Mouse (Mus musculus) liver, embryonic 13.5 days (tissue): Measurements from ENCODE around the gene Olfr344. TPM values are rescaled to one million over a fixed set of nuclear protein-coding genes. Genes with fewer than 3 reads are reported as not detected.

Source experiments
- ATAC-seq: fragments of 200-750 bp; cut with Nextera tagmentation; 2 replicates; pipeline ENCODE4 v1.8.0; 2017; ENCODE audit warnings: low read depth, mild to moderate bottlenecking, moderate number of reproducible peaks, moderate library complexity
- DNase-seq: peaks from one replicate; pipeline ENCODE4 v3.0.0; 2022
- H3K27ac ChIP-seq: fragments of 300-500 bp; sonication (generic); 2 replicates; pipeline ENCODE4 v1.5.1; 2015; ENCODE audit warnings: moderate library complexity, mild to moderate bottlenecking, inconsistent platforms
- H3K27me3 ChIP-seq: fragments of 300-500 bp; sonication (generic); 2 replicates; pipeline ENCODE4 v1.6.1; 2015; ENCODE audit warnings: mild to moderate bottlenecking, inconsistent platforms
- H3K36me3 ChIP-seq: fragments of 300-500 bp; sonication (generic); 2 replicates; pipeline ENCODE4 v1.6.1; 2015; ENCODE audit warnings: mild to moderate bottlenecking, inconsistent platforms
- H3K4me1 ChIP-seq: fragments of 300-500 bp; sonication (generic); replicated peaks from 2 replicates; pipeline ENCODE4 v1.6.1; 2015; ENCODE audit warnings: inconsistent platforms
- H3K4me2 ChIP-seq: fragments of 300-500 bp; sonication (generic); 2 replicates; pipeline ENCODE4 v1.6.1; 2015; ENCODE audit warnings: inconsistent platforms, mild to moderate bottlenecking, moderate library complexity
- H3K4me3 ChIP-seq: fragments of 300-500 bp; sonication (generic); replicated peaks from 2 replicates; pipeline ENCODE4 v1.5.1; 2015; ENCODE audit warnings: mild to moderate bottlenecking, inconsistent platforms
- H3K9ac ChIP-seq: fragments of 300-500 bp; sonication (generic); 2 replicates; pipeline ENCODE4 v1.6.1; 2015; ENCODE audit warnings: mild to moderate bottlenecking, inconsistent platforms
- H3K9me3 ChIP-seq: fragments of 300-500 bp; sonication (generic); replicated peaks from 2 replicates; pipeline ENCODE4 v1.6.1; 2016; ENCODE audit warnings: inconsistent platforms
- WGBS: fragments of 180-500 bp; shearing (Covaris S2); methylation state at CpG from one replicate; pipeline ENCODE4 v1.1.7; 2015; ENCODE audit not compliant: insufficient replicate concordance; 5-methylcytosine and 5-hydroxymethylcytosine counted together
- polyA plus RNA-seq: library from polyadenylated mRNA; unstranded; fragments of >200 nt; fragmentation: Nextera tagmentation; extraction: Ambion mirVana; gene quantifications from 2 replicates; pipeline ENCODE4 v1.2.1, GENCODE M21; 2015

Olfr344 gene
- polyA plus RNA-seq: not detected in 2 replicates

GRCm38 (mm10) chr2:36566362-36566761 lies at the start of gene Olfr344:
Gene Olfr344, plus strand, starts transcription at chr2:36566662.
- Histone ChIP-seq H3K4me3 (no peak within 1 kb of the TSS), H3K36me3 (no peaks in the 10 kb centered on the region), H3K4me2 (no peak within 1 kb of the TSS), H3K27me3 (no peaks in the 10 kb centered on the region), H3K9ac (no peak within 1 kb of the TSS), H3K9me3 (no peaks in the 10 kb centered on the region), H3K27ac (no peak within 1 kb of the TSS), H3K4me1 (no peaks in the 10 kb centered on the region)
- 56% methylated on average over 1 of the region's 1 CpGs for WGBS
- DNase-seq (no peak), ATAC-seq (no peak)

GRCm38 (mm10) chr2:36524698-36525097 lies 41.8 kb upstream of the Olfr344 start, which contains the start of gene Olfr342:
Gene Olfr342, plus strand, starts transcription at chr2:36524998.
- Histone ChIP-seq H3K9ac (no peak within 1 kb of the TSS), H3K4me1 (no peaks in the 10 kb centered on the region), H3K9me3 (no peaks in the 10 kb centered on the region), H3K27ac (no peak within 1 kb of the TSS), H3K27me3 (no peaks in the 10 kb centered on the region), H3K4me2 (no peak within 1 kb of the TSS), H3K36me3 (no peaks in the 10 kb centered on the region), H3K4me3 (no peak within 1 kb of the TSS)
- 32% methylated on average over 3 of the region's 3 CpGs for WGBS
- no peak for DNase-seq
- ATAC-seq: no peak

GRCm38 (mm10) chr2:36565156-36565555 lies 1.3 kb upstream of the Olfr344 start:
- no peak overlapping the region for H3K9ac ChIP-seq
- no peaks in the 10 kb centered on the region for H3K4me1 ChIP-seq
- H3K4me2 ChIP-seq: no peak overlapping the region
- no peaks in the 10 kb centered on the region for H3K36me3 ChIP-seq
- ATAC-seq (no peak), DNase-seq (no peak)
- H3K27me3 ChIP-seq: no peaks in the 10 kb centered on the region
- no peaks in the 10 kb centered on the region for H3K9me3 ChIP-seq
- no peak overlapping the region for H3K27ac ChIP-seq
- H3K4me3 ChIP-seq: no peak overlapping the region

- H3K9ac ChIP-seq: no peak overlapping the region
- H3K9me3 ChIP-seq: no peaks in the 10 kb centered on the region
- no peaks in the 10 kb centered on the region for H3K36me3 ChIP-seq
- DNase-seq: no peak
- no peak for ATAC-seq
- no peak overlapping the region for H3K4me2 ChIP-seq
- no peaks in the 10 kb centered on the region for H3K4me1 ChIP-seq
- H3K27me3 ChIP-seq: no peaks in the 10 kb centered on the region
- H3K4me3 ChIP-seq: no peak overlapping the region
- no peak overlapping the region for H3K27ac ChIP-seq
Observed at GRCm38 (mm10) chr2:36567022-36567421, 560 bp downstream of the Olfr344 start.

- Histone ChIP-seq H3K27me3 (no peaks in the 10 kb centered on the region), H3K4me3 (no peak overlapping the region), H3K4me2 (no peak overlapping the region), H3K27ac (no peak overlapping the region), H3K9me3 (no peaks in the 10 kb centered on the region), H3K9ac (no peak overlapping the region), H3K4me1 (no peaks in the 10 kb centered on the region), H3K36me3 (no peaks in the 10 kb centered on the region)
- ATAC-seq (no peak), DNase-seq (no peak)
- 78% methylated on average over 3 of the region's 3 CpGs for whole genome bisulfite sequencing
Observed at GRCm38 (mm10) chr2:36567845-36568244, 1.4 kb downstream of the Olfr344 start.

Other genes starting within 250 kb of the Olfr344 start
- not detected in 2 replicates for gene Olfr338, start 193.1 kb upstream of the Olfr344 start, polyA plus RNA-seq
- not detected in 2 replicates for gene Olfr339, start 147.7 kb upstream of the Olfr344 start, polyA plus RNA-seq
- gene Olfr340, start 114.1 kb upstream of the Olfr344 start, polyA plus RNA-seq: not detected in 2 replicates
- gene Olfr341, start 84.2 kb upstream of the Olfr344 start, polyA plus RNA-seq: not detected in 2 replicates
- gene Olfr342, start 41.7 kb upstream of the Olfr344 start, polyA plus RNA-seq: not detected in 2 replicates
- not detected in 2 replicates for gene Olfr345, start 73.4 kb downstream of the Olfr344 start, polyA plus RNA-seq
- not detected in 2 replicates for gene Olfr346, start 119.1 kb downstream of the Olfr344 start, polyA plus RNA-seq
- not detected in 2 replicates for gene Olfr347, start 165.2 kb downstream of the Olfr344 start, polyA plus RNA-seq
- not detected in 2 replicates for gene Olfr348, start 217.6 kb downstream of the Olfr344 start, polyA plus RNA-seq
- not detected in 2 replicates for gene Olfr50, start 223.9 kb downstream of the Olfr344 start, polyA plus RNA-seq